23 mouse cellular contexts compared by ENCODE assay signal in the genomic region with DNA sequence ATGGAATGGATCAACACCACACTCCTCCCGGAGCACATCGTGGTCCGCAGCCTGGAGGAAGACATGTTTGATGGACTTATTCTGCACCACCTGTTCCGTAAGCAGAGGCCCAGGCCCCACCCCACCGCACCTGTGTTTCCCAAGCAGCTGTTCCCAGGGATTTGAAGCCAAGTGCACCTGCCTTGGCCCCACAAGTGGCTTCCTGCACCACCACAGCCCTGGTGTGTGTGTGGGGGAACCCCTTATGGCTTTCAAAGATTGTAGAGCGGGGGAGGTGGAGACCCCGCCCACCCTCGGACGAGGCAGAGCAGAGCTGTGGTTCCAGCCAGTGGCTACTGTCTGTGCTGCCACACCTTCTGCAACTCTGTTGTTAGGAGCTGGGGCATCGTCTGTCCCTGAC. TPM values are rescaled to one million over a fixed set of nuclear protein-coding genes. Genes with fewer than 3 reads are reported as not detected.
DNase-seq lines count a peak whose midpoint lies in the region; ATAC-seq lines count a peak whose summit lies in the region.
"Had no signal": no experiment of that assay in that cellular context is flagged by ENCODE, and none has a peak within 500 bp of the region (broad histone marks: within the 10 kb centered on the region; RNA-seq: fewer than 3 reads in every experiment).

No protein-coding gene starts in this region.

- peak; percentile 44; the same call in 1 of the 2 replicates for ATAC-seq in embryonic facial prominence, embryonic 13.5 days (ENCODE audit: insufficient number of reproducible peaks, insufficient read depth, low FRiP score, low TSS enrichment, low read depth)
- no peak for ATAC-seq in midbrain, embryonic 11.5 days (ENCODE audit: low FRiP score)
- ATAC-seq in midbrain, embryonic 15.5 days (replicated peaks): no peak
- ATAC-seq: CD4-positive, CD25-positive, alpha-beta regulatory T cell, adult 4 months; forebrain, embryonic 14.5 days had no signal

- H3K4me2 ChIP-seq in embryonic facial prominence, embryonic 13.5 days: no peak overlapping the region
- no peak overlapping the region for H3K4me2 ChIP-seq in midbrain, embryonic 11.5 days
- no peak overlapping the region for H3K4me2 ChIP-seq in midbrain, embryonic 15.5 days
- H3K4me2 ChIP-seq: embryonic facial prominence, embryonic 15.5 days; heart, embryonic 12.5 days; hindbrain, embryonic 13.5 days had no signal

- no peaks in the 10 kb centered on the region for H3K27me3 ChIP-seq in embryonic facial prominence, embryonic 13.5 days
- H3K27me3 ChIP-seq in embryonic facial prominence, embryonic 10.5 days (replicated peaks; ENCODE audit: low read depth, poor library complexity, severe bottlenecking): 0 out of 2 replicates have a peak, but pooled peaks cover 5% of the 10 kb centered on the region
- no peaks in the 10 kb centered on the region for H3K27me3 ChIP-seq in midbrain, embryonic 11.5 days (ENCODE audit: control insufficient read depth, insufficient read depth, low read length)
- no peaks in the 10 kb centered on the region for H3K27me3 ChIP-seq in midbrain, embryonic 15.5 days (replicated peaks)
- H3K27me3 ChIP-seq: embryonic facial prominence, embryonic 15.5 days had no signal

- peaks cover 3% of the 10 kb centered on the region for H3K4me1 ChIP-seq in embryonic facial prominence, embryonic 13.5 days
- peaks cover 17% of the 10 kb centered on the region for H3K4me1 ChIP-seq in embryonic facial prominence, embryonic 10.5 days
- H3K4me1 ChIP-seq in midbrain, embryonic 11.5 days (ENCODE audit: control insufficient read depth, insufficient read depth, low read length): no peaks in the 10 kb centered on the region; the same call in 1 of the 2 replicates
- H3K4me1 ChIP-seq in midbrain, embryonic 15.5 days: peaks cover 3% of the 10 kb centered on the region; the same call in 1 of the 2 replicates
- H3K4me1 ChIP-seq: heart, embryonic 12.5 days had no signal

- H3K36me3 ChIP-seq in embryonic facial prominence, embryonic 13.5 days: no peaks in the 10 kb centered on the region
- no peaks in the 10 kb centered on the region for H3K36me3 ChIP-seq in embryonic facial prominence, embryonic 10.5 days (replicated peaks)
- H3K36me3 ChIP-seq in midbrain, embryonic 11.5 days (ENCODE audit: control insufficient read depth, insufficient read depth, low read length): no peaks in the 10 kb centered on the region
- no peaks in the 10 kb centered on the region for H3K36me3 ChIP-seq in midbrain, embryonic 15.5 days (replicated peaks)
- H3K36me3 ChIP-seq: embryonic facial prominence, embryonic 15.5 days; forebrain, embryonic 10.5 days; heart, embryonic 12.5 days; hindbrain, embryonic 13.5 days had no signal

- no peak overlapping the region for H3K27ac ChIP-seq in embryonic facial prominence, embryonic 13.5 days
- H3K27ac ChIP-seq in embryonic facial prominence, embryonic 10.5 days (replicated peaks): no peak overlapping the region
- no peak overlapping the region for H3K27ac ChIP-seq in midbrain, embryonic 11.5 days (ENCODE audit: low read depth, low read length)
- H3K27ac ChIP-seq in midbrain, embryonic 15.5 days: no peak overlapping the region
- H3K27ac ChIP-seq: embryonic facial prominence, embryonic 15.5 days; forebrain, embryonic 10.5 days; gastrocnemius, adult 2 months; hindbrain, embryonic 13.5 days had no signal

- DNase-seq in embryonic facial prominence, embryonic 10.5 days (ENCODE audit: low spot score): no peak
- peak; percentile 14 for DNase-seq in midbrain, embryonic 11.5 days (ENCODE audit: low spot score, missing footprints)
- DNase-seq in thymus, postnatal 25 days: peak; percentile 38
- no peak for DNase-seq in thymus, postnatal 0 days (ENCODE audit: low spot score)
- DNase-seq in embryo, embryonic 9.5 days (ENCODE audit: extremely low spot score): no peak
- DNase-seq: adrenal gland, postnatal 10 days; B cell, adult 2 months; cerebellum, adult 11 months; cerebellum, adult 8-10 months; cerebellum, postnatal 14 days; embryo, embryonic 11 days; gastrocnemius, adult 2 months; gastrocnemius, postnatal 25 days; heart, postnatal 4 days had no signal

- H3K9me3 ChIP-seq in embryonic facial prominence, embryonic 13.5 days: no peaks in the 10 kb centered on the region
- H3K9me3 ChIP-seq in embryonic facial prominence, embryonic 10.5 days: no peaks in the 10 kb centered on the region
- H3K9me3 ChIP-seq in midbrain, embryonic 11.5 days (ENCODE audit: control insufficient read depth, low read length): no peaks in the 10 kb centered on the region
- no peaks in the 10 kb centered on the region for H3K9me3 ChIP-seq in midbrain, embryonic 15.5 days
- H3K9me3 ChIP-seq: embryonic facial prominence, embryonic 15.5 days; forebrain, embryonic 10.5 days; heart, embryonic 12.5 days; hindbrain, embryonic 13.5 days had no signal

- H3K4me3 ChIP-seq in embryonic facial prominence, embryonic 13.5 days: no peak overlapping the region
- H3K4me3 ChIP-seq in embryonic facial prominence, embryonic 10.5 days: no peak overlapping the region
- no peak overlapping the region for H3K4me3 ChIP-seq in midbrain, embryonic 11.5 days (ENCODE audit: low read depth, low read length)
- H3K4me3 ChIP-seq in midbrain, embryonic 15.5 days: no peak overlapping the region
- H3K4me3 ChIP-seq: embryonic facial prominence, embryonic 15.5 days; erythroblast, embryonic 14.5 days; forebrain, embryonic 10.5 days; gastrocnemius, adult 2 months; heart, embryonic 12.5 days; hindbrain, embryonic 13.5 days had no signal

- no peak overlapping the region for H3K9ac ChIP-seq in embryonic facial prominence, embryonic 13.5 days
- H3K9ac ChIP-seq in midbrain, embryonic 11.5 days (ENCODE audit: low read length): no peak overlapping the region
- no peak overlapping the region for H3K9ac ChIP-seq in midbrain, embryonic 15.5 days
- H3K9ac ChIP-seq: embryonic facial prominence, embryonic 15.5 days; heart, embryonic 12.5 days; hindbrain, embryonic 13.5 days had no signal

- 77% methylated on average over 10 of the region's 10 CpGs for WGBS in embryonic facial prominence, embryonic 13.5 days
- 84% methylated on average over 10 of the region's 10 CpGs for WGBS in embryonic facial prominence, embryonic 10.5 days
- 77% methylated on average over 10 of the region's 10 CpGs for WGBS in midbrain, embryonic 11.5 days
- 86% methylated on average over 10 of the region's 10 CpGs for WGBS in midbrain, embryonic 15.5 days

RNA-seq across cellular contexts. Expression of a gene that starts 5.0 kb away (rescaled TPM):
- 1.3 and 1.5 TPM in 2 replicates for polyA plus RNA-seq in embryonic facial prominence, embryonic 13.5 days (2015; fragmentation: Nextera tagmentation; extraction: Ambion mirVana)
- polyA plus RNA-seq in embryonic facial prominence, embryonic 10.5 days (2016; fragmentation: Nextera tagmentation; extraction: Ambion mirVana): 0.70 and 1.0 TPM in 2 replicates
- 0.63 and 1.2 TPM in 2 replicates for polyA plus RNA-seq in midbrain, embryonic 11.5 days (2014; fragmentation: Nextera tagmentation; extraction: Ambion mirVana)
- polyA plus RNA-seq in midbrain, embryonic 15.5 days (2015; fragmentation: Nextera tagmentation; extraction: Ambion mirVana): 0.86 and 0.89 TPM in 2 replicates
- 130 and 155 TPM in 2 replicates for polyA plus RNA-seq in thymus, postnatal 0 days (2015; fragmentation: Nextera tagmentation; extraction: Ambion mirVana)

Comparison
In these comparisons a context has a peak if more than half of its experiments do, and no peak if none do; other contexts are left out.
1. DNase-seq: peak in midbrain, embryonic 11.5 days (single experiment) and thymus, postnatal 25 days (single experiment); none in embryonic facial prominence, embryonic 10.5 days (single experiment), thymus, postnatal 0 days (single experiment) and embryo, embryonic 9.5 days (single experiment).
2. RNA of a gene that starts 5.0 kb away (polyA plus RNA-seq): 130 to 155 TPM in thymus, postnatal 0 days; 1.3 to 1.5 TPM in embryonic facial prominence, embryonic 13.5 days, 0.63 to 1.2 TPM in midbrain, embryonic 11.5 days, 0.86 to 0.89 TPM in midbrain, embryonic 15.5 days and 0.70 to 1.0 TPM in embryonic facial prominence, embryonic 10.5 days; every median in the first group is over 10 times any median in the second.